Mouse (Mus musculus) ovary, postnatal 10 days (tissue): ENCODE results near the gene Dst.

Experiments
- DNase-seq: peaks from one replicate; pipeline ENCODE4 v3.0.0; 2022; ENCODE audit warnings: low spot score

Dst gene

DNA sequence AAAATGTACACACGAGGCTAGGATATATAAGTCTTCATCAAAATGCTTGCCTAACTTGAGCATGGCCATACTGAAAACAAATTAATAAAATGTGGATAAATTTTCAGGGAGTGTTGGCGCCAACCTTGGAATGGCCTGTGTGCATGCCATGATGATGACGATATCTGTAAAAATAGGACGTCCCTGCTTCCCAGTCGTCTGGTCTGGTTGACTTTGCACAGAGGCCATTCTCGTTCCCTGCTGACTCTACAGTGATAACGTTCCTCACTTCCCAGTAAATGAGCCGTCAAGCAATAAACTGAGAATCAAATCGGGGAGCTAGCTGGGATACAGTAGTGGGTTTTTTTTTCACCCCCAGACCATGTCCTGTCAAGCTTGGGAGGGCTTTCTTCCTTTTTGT, 221.7 kb downstream of the Dst start:
- DNase-seq: no peak

GRCm38 (mm10) chr1:34130804-34131203, 222.8 kb downstream of the Dst start:
- no peak for DNase-seq

GRCm38 (mm10) chr1:34132875-34133274, 224.8 kb downstream of the Dst start:
- DNase-seq: no peak

- DNase-seq: no peak
These were observed 227.5 kb downstream of the Dst start for GRCm38 (mm10) chr1:34135535-34135934.

DNA sequence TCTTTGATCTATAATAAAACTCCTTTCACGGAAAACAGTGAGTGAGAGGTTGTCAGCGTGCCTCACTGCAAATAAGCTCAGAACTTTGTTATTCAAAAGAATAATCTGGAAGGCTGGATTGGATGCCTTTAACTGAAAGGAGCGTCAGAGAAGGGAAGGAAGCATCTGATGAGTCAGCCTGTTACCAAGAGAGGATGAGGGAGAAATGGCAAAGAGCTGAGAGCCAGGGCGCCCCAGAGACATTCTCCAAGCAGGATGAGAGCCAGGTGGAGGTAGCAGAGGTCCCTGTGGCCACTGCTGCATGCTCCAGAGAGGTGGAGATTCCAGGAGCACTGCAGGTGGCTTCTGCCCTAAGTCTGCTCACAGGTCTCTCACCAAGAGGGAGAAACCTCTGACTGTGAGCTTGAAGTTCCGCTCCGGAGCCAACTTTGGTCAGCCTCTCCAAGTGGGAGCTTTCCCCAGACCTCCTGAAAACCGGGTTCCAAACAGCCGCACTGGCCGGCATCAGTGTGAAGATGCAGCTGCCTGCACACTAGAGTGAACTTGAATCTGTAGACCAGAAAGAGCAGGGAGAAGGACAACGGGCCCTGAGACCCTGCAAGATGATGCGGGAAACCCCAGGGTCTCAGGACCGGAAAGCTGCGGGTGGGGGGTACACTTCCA, 231.3 kb downstream of the Dst start:
- no peak for DNase-seq

DNA sequence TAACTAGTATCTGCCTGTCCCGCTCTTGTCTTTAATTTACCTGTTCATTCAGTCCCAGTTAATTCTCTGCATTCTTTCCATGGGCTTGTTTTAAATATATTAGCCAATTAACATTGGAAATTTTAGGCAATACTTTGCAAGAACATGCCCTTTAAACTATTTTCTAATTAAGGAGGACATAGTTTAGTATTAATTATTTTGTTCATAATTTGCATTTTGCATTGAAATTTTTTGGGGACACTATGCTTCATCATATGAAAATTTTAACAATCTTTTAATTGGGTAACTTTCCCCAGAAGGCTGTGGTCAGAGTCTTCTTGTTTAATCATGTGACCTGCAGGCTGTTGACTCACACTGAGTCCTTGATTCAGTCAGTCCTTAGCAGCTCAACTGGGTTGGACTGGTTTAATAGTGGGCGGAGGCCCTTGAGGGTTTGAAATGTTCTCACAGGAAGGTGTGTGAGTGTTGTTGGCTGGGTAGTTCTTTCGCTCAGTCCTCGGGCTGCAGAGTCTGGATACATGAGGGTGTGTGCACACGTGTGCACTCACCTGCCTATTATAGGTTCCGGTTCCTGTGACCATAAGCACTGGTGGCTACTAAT, 231.9 kb downstream of the Dst start:
- DNase-seq: no peak

- no peak for DNase-seq
These were observed 232.7 kb downstream of the Dst start for GRCm38 (mm10) chr1:34140686-34141085.

- no peak for DNase-seq
These were observed 235.0 kb downstream of the Dst start for GRCm38 (mm10) chr1:34142951-34143580.

DNA sequence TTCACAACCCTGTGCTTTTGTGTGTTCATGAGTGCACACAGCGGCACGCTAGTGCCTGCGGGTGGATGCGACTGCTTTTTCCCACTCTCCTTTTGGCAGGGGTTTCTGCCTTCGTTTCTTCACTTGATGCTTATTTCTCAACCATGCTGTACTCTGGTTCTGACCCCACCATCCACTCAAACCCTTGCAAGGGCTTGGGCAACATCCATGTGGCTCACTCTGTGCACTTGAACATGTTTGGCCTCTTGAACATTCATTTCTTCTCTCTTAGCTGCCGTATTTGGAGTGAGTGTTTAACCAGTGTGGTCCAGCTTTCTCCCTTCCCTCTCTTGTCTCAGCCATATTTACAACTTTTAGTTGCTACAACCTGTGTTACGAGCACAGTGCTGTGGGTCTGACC, 236.8 kb downstream of the Dst start:
- DNase-seq: no peak

DNA sequence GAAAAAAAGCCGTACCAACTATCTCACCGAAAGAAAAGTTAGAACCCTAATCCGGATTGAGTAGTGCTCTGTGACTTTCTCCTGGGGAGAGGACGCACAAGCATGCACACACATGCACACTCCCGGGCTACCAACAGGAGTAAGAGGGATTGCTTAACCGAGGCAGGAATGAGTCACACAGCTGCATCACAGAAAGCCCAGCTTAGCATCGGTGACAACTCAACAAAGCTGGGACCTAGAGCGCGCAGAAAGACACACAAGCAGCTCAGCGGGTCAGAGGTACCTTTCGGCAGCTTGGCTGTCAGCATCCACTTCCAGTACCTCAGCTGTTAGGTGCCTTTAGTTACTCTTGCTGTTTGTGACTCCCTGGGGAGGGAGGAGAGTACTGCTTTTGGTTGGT, 240.0 kb downstream of the Dst start:
- DNase-seq: no peak

- no peak for DNase-seq
These were observed 242.5 kb downstream of the Dst start for GRCm38 (mm10) chr1:34150416-34151093.

DNA sequence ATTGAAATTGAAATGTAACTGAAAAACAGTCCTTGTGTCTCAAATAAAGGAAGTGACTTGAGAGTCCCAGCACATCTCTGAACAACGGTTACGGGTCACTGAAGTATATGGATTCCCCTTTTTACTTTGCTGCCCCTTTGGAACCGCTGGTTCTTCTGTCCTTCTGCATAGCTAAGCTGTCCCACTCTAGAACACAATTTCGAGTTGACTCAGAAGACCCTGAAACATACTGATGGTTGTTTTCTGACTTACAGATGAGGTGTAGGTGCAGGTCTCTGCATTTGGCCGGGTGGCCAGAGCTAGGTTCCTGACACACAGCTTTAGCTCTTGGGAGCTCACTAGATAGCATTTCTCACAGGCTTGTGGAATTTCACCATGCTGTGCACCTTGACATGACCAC, 244.7 kb downstream of the Dst start:
- no peak for DNase-seq

- DNase-seq: no peak
These were observed 248.0 kb downstream of the Dst start for GRCm38 (mm10) chr1:34156058-34156457.

DNA sequence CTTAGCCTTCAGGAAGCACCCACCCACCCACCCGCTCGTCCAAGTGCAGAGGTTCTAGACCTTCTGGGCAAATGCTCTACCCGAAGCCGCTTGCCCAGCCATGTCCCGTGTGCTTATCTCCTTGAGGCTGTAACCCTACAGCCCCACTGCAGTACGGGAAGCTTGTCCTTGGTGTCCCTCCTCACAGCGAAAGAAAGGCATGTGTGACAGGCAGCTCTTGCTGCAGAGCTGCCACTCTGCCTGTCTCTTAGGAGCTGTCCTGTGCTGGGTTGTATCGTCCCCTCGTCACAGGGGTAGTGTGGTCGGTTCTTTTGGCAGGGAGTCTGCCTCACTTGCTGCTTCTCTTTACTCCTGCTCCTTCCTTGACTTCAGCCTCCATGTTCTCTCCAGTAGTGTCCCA, 249.7 kb downstream of the Dst start:
- no peak for DNase-seq

DNA sequence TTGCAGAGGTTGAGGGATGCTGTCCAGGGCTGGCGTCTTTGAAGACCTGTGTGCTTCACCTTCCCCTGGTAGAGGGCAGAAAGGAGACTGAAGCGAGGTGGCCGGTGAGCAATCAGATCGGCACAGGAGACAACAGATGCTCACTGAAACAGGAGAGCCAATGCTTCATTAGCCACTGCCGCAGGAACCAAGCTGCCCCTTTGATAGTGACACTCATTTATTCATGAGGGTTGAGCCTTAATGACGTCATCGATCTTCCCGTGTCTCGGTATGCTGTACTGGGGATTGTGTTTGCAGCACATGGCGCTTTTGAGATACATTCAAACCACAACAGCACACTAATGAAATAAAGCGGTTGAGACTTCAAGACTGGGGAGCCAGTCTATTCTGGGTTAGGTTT, 250.8 kb downstream of the Dst start:
- no peak for DNase-seq

DNA sequence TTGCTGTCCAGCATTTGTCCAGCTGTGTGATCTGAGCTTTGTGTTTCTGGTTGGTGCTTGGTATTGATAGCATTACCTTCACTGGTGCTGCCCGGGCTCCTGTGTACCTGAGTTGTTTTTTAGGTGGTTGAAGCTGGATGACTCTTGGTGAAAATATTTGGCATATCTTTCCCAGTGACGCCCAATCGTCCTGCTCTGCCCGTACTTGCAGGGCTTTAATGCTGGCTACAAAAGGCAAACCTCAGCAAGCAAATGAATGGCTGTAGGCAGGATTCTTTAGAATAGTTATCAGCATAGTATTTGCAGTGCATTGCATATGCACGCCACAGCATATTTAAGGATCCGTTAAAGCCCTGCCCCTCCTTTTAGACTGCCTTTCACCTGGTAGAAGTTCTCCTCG, 251.9 kb downstream of the Dst start:
- DNase-seq: no peak

- peak; percentile 64 for DNase-seq
These were observed 256.7 kb downstream of the Dst start for GRCm38 (mm10) chr1:34164616-34165295.

- DNase-seq: no peak
These were observed 257.9 kb downstream of the Dst start for GRCm38 (mm10) chr1:34165926-34166325.

- no peak for DNase-seq
These were observed 259.4 kb downstream of the Dst start for GRCm38 (mm10) chr1:34167151-34168057.

DNA sequence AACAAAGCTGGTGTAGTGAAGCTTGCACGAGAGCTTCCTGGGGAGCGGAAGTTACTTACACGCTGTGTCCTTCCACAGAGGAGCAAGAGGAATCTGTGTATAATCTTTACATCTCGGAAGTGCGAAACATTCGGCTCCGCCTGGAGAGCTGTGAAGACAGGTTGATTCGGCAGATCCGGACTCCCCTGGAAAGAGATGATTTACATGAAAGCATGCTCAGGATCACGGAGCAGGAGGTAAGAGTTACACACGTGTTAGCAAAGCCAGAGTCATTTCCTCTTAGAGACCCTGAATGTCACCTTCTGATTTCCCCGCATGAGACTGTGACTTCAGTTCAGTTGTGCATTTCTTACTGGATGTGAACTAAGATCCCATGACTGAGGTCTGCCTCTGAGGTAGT, 261.1 kb downstream of the Dst start:
- no peak for DNase-seq

DNA sequence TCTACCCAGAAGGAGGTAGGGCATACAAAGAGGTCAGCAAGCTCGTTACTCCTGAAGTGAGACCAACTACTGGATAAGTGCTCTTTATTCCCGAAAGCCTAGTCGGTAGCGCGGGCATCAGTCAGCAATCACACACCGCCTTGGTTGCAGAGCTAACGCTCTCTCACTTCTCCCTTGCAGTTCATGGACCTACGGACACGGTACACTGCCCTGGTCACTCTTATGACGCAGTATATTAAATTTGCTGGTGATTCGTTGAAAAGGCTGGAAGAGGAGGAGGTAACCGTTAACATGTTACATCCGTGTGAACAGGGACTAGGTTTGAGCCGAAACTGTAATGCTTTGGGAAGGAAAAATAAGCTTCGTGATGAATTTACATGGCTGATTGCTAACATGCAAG, 266.5 kb downstream of the Dst start:
- DNase-seq: no peak

DNA sequence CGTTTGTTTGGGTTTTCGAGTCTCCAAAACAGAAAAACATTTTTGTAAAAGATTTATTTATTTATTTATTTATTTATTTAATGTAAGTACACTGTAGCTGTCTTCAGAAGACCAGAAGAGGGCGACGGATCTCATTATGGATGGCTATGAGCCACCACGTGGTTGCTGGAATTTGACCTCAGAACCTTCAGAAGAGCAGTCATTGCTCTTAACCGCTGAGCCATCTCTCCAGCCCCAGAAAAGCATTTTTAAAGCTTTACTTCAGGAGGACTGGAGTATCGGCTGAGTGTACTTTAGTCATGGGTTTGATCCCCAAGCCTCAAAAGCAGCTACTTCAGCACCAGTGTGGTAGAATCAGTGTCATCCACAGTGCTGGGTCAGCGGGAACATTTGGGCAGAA, 266.9 kb downstream of the Dst start:
- DNase-seq: no peak
